Mouse (Mus musculus) heart, postnatal 0 days (tissue): ENCODE measurements around the gene Pebp1. TPM values are rescaled to one million over a fixed set of nuclear protein-coding genes. Genes with fewer than 3 reads are reported as not detected.

Experiments
- ATAC-seq: fragments of 200-750 bp; cut with Nextera tagmentation; 2 replicates; pipeline ENCODE4 v1.8.0; 2017; ENCODE audit warnings: low read depth, moderate number of reproducible peaks, moderate library complexity; ENCODE audit not compliant: insufficient read depth
- DNase-seq: peaks from one replicate; pipeline ENCODE4 v3.0.0-alpha.2; 2016; ENCODE audit warnings: low spot score
- H3K27ac ChIP-seq: fragments of 300-500 bp; sonication (generic); 2 replicates; pipeline ENCODE4 v1.5.1; 2014; ENCODE audit warnings: low read depth, mild to moderate bottlenecking
- H3K27me3 ChIP-seq: fragments of 300-500 bp; sonication (generic); 2 replicates; pipeline ENCODE4 v1.6.1; 2014; ENCODE audit warnings: low read length, mixed read lengths; ENCODE audit not compliant: control insufficient read depth, insufficient read depth
- H3K36me3 ChIP-seq: fragments of 300-500 bp; sonication (generic); replicated peaks from 2 replicates; pipeline ENCODE4 v1.6.1; 2014; ENCODE audit warnings: low read length, mixed read lengths; ENCODE audit not compliant: control insufficient read depth, insufficient read depth
- H3K4me1 ChIP-seq: fragments of 300-500 bp; sonication (generic); 2 replicates; pipeline ENCODE4 v1.6.1; 2014; ENCODE audit warnings: antibody characterized with exemption; ENCODE audit not compliant: control insufficient read depth, insufficient read depth
- H3K4me2 ChIP-seq: fragments of 300-500 bp; sonication (generic); 2 replicates; pipeline ENCODE4 v1.6.1; 2014; ENCODE audit warnings: low read depth, mild to moderate bottlenecking, low read length, moderate library complexity
- H3K4me3 ChIP-seq: fragments of 300-500 bp; sonication (generic); 2 replicates; pipeline ENCODE4 v1.5.1; 2014; ENCODE audit warnings: low read depth, low read length
- H3K9ac ChIP-seq: fragments of 300-500 bp; sonication (generic); replicated peaks from 2 replicates; pipeline ENCODE4 v1.6.1; 2014; ENCODE audit warnings: low read depth, low read length, mixed read lengths
- H3K9me3 ChIP-seq: fragments of 300-500 bp; sonication (generic); replicated peaks from 2 replicates; pipeline ENCODE4 v1.6.1; 2016; ENCODE audit warnings: low read length; ENCODE audit not compliant: control insufficient read depth
- CTCF ChIP-seq: IDR thresholded peaks from 2 replicates; pipeline ENCODE4 v1.5.1; 2016; ENCODE audit warnings: antibody characterized with exemption, control low read depth, low read depth
- EP300 ChIP-seq: IDR thresholded peaks from 2 replicates; pipeline ENCODE4 v1.6.1; 2016; ENCODE audit warnings: antibody characterized with exemption, low read depth
- WGBS: fragments of 180-500 bp; shearing (Covaris S2); extraction: QIAGEN DNeasy Blood & Tissue Kit; methylation state at CpG from one replicate; pipeline ENCODE4 v1.1.7; 2014; 5-methylcytosine and 5-hydroxymethylcytosine counted together
- polyA plus RNA-seq: library from polyadenylated mRNA; unstranded; fragments of >200 nt; fragmentation: Nextera tagmentation; extraction: Ambion mirVana; gene quantifications from 2 replicates; pipeline ENCODE4 v1.2.1, GENCODE M21; 2015
- total RNA-seq: library from RNA; depleted of rRNA; stranded (reverse); fragments of >200 nt; gene quantifications from 2 replicates; pipeline ENCODE4 v1.2.3, GENCODE M21; 2014; ENCODE audit warnings: low replicate concordance; rRNA removed

Gene Pebp1
- total RNA-seq (871 and 905 TPM in 2 replicates), polyA plus RNA-seq (527 and 544 TPM in 2 replicates)

GRCm38 (mm10) chr5:117286831-117287822 is at the start of gene Pebp1:
Pebp1 (minus strand) TSS chr5:117287625.
- ATAC-seq (peak; percentile 99), DNase-seq (peak; percentile 95)
- Histone ChIP-seq H3K4me3 (peak within 1 kb of the TSS; percentile 59), H3K36me3 (peaks cover 23% of the 10 kb centered on the region), H3K27ac (peak within 1 kb of the TSS; percentile 71), H3K9me3 (no peaks in the 10 kb centered on the region; the same call in 1 of the 2 replicates), H3K4me1 (peaks cover 12% of the 10 kb centered on the region), H3K4me2 (peak within 1 kb of the TSS; percentile 74), H3K27me3 (no peaks in the 10 kb centered on the region), H3K9ac (peak within 1 kb of the TSS; percentile 57)
- WGBS: under 1% methylated on average over 68 of the region's 77 CpGs
- TF ChIP-seq EP300: no peak
- peak; percentile 7; the same call in 1 of the 2 replicates for TF ChIP-seq CTCF

GRCm38 (mm10) chr5:117330457-117330856 is 43.0 kb upstream of the Pebp1 start:
- H3K9ac ChIP-seq: no peak overlapping the region
- no peak overlapping the region for H3K27ac ChIP-seq
- 89% methylated on average over 7 of the region's 7 CpGs for WGBS
- no peak overlapping the region for H3K4me2 ChIP-seq
- no peaks in the 10 kb centered on the region for H3K27me3 ChIP-seq
- peaks cover 9% of the 10 kb centered on the region; the same call in 1 of the 2 replicates for H3K36me3 ChIP-seq
- no peak overlapping the region for H3K4me3 ChIP-seq
- TF ChIP-seq EP300 (no peak), CTCF (no peak)
- DNase-seq: no peak
- H3K9me3 ChIP-seq: no peaks in the 10 kb centered on the region
- ATAC-seq: no peak
- H3K4me1 ChIP-seq: no peaks in the 10 kb centered on the region

- DNase-seq: no peak
- WGBS: 44% methylated on average over 6 of the region's 6 CpGs
- ATAC-seq: no peak
- TF ChIP-seq CTCF (no peak), EP300 (no peak)
- Histone ChIP-seq H3K4me2 (no peak overlapping the region), H3K9ac (no peak overlapping the region), H3K36me3 (peaks cover 10% of the 10 kb centered on the region), H3K4me3 (no peak overlapping the region), H3K27ac (no peak overlapping the region), H3K4me1 (no peaks in the 10 kb centered on the region), H3K27me3 (no peaks in the 10 kb centered on the region), H3K9me3 (no peaks in the 10 kb centered on the region)
Observed at GRCm38 (mm10) chr5:117326408-117326807, 39.0 kb upstream of the Pebp1 start.

- no peak for DNase-seq
- Histone ChIP-seq H3K4me1 (no peaks in the 10 kb centered on the region; the same call in 1 of the 2 replicates), H3K27me3 (no peaks in the 10 kb centered on the region), H3K4me2 (no peak overlapping the region), H3K9ac (no peak overlapping the region), H3K9me3 (no peaks in the 10 kb centered on the region), H3K4me3 (no peak overlapping the region), H3K27ac (no peak overlapping the region), H3K36me3 (peaks cover 10% of the 10 kb centered on the region)
- 85% methylated on average over 9 of the region's 9 CpGs for WGBS
- ATAC-seq: no peak
- TF ChIP-seq EP300: no peak
- no peak for TF ChIP-seq CTCF
Observed at GRCm38 (mm10) chr5:117323751-117324150, 36.3 kb upstream of the Pebp1 start.

- Histone ChIP-seq H3K9me3 (no peaks in the 10 kb centered on the region), H3K4me2 (peak within 1 kb of the TSS; percentile 96), H3K4me1 (no peaks in the 10 kb centered on the region; the same call in 1 of the 2 replicates), H3K27ac (peak within 1 kb of the TSS; percentile 85), H3K4me3 (peak within 1 kb of the TSS; percentile 83), H3K9ac (peak within 1 kb of the TSS; percentile 83), H3K27me3 (no peaks in the 10 kb centered on the region), H3K36me3 (no peaks in the 10 kb centered on the region)
- under 1% methylated on average over 72 of the region's 81 CpGs for WGBS
- TF ChIP-seq CTCF (no peak), EP300 (no peak)
- peak; percentile 69 for DNase-seq
- ATAC-seq: peak; percentile 87
Observed at GRCm38 (mm10) chr5:117318741-117319629, 31.6 kb upstream of the Pebp1 start, which contains the start of gene Vsig10. Vsig10 (plus strand) TSS chr5:117319083.
